Mouse (Mus musculus) forelimb bud, embryonic 11.5 days (tissue): ENCODE measurements around the gene Slc9a2.
A peak's percentile ranks its signal among the peaks of the same experiment; 100 is the strongest.
"Not testable (repeated sequence)": the region's sequence is repeated elsewhere in the genome, so short reads cannot be mapped to it uniquely, and the experiment has no call there.

Source experiments
- DNase-seq: peaks from one replicate; pipeline ENCODE4 v3.0.0-alpha.2; 2012; ENCODE audit warnings: low read depth, low spot score

Gene Slc9a2

DNA sequence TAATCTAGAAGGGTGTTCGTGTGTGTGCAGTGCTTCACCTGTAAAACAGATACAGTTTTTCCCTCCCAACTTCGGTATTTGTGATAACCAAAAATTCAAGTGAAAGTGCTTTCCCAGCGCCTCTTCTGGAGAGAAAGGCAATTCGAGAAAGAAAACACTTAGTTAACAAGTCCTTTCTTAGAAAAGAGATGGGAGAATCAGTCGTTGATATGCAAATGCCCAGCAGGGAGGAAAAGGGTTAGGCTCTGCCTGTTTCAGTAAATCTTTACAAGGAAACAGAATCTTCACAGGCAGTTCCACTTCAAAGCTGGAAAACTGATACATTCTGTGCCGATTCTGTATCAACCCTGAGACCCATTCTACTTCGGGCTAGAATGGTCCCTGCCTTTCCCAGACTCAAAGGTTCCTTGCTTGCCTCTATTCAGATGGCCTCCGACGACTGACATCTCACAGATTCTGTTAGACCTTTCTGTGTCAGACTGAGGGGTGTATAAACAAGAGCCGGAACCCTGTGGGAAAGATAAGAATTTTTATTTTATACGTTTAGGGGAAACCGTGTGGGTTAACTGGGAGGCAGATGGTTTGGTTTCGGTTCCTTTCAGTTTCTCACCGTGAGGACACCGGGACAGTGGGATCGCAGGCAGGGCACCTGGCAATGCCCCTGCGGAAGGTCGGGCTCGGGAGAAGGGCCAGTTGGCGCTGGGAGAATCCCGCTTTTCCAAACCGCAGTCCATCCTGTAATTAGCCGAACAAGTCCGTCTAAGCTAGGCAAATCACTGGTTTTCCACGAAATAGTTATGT, at the start of gene Slc9a2:
Gene Slc9a2 (plus strand): TSS at position 508 of the 801 bp plus-strand sequence.
- peak; percentile 20 for DNase-seq

DNA sequence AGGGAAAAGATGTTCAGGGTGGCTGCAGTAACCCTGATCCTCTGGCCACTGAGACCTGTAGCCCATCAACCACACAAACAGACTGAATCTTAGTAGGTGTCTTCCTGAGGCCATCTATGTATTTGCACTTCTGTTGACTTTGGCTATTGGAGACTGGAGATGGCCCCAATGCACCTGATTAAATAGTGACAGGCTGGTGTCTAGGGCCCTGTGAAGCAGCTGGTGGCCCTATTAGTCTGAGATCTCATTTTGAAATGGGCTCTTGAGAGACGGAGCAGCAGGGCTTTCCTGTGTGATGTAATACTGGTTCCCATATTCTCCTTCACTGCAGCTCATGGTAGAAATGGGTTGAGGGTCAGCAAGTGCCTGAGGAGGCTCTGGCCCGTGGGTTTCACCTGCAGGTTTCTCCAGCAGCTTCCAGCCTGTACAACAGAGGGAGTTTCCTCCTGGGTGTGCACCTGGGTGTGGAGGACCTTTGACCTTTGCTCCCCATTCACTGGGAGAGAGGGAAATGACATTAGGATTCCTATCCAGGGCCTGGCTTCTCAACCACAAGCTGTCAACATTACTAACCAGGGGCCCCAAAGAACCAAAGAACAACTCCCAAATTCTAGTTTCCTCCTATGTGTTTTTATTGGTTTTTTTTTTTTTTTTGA, 47.8 kb upstream of the Slc9a2 start:
- DNase-seq, result no peak

DNA sequence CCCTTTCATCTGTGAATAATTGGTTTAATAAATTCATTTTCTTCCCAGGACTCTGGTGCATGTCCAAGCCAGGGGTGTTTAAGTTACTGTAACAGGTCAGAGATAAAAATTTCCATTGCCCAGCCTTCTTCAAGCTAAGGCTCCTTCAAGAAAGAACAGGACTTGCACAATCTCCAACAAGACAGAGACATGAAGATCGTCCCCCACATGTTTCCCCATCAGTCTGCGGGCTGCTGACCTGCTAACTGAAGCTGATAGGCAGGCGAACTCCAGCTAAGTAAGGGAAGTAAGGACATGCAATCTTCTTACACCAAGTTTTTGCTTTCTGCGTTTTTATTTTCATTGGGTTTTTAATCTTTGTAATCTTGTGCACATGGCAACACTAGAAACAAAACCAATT, 45.8 kb upstream of the Slc9a2 start:
- no peak for DNase-seq

DNA sequence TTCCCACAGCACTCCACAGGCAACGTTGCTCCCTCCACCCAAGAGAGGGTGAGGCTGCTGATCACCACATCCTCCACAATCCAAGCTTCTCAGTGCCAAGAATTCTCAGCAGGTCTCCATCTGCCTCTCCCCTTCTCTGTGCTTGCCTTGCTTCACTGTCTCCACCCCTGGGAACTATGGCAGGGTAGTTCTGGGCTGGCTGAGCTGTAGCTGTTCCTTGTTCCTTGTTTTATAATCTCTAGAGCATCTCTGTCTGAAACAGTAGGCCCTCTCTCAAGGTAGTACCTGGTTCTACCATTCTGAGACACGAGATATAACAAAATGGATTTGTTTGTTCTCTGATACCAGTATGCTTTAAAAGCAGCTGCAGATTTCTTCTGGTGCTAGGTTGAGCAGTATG, 32.1 kb upstream of the Slc9a2 start:
- no peak for DNase-seq

DNA sequence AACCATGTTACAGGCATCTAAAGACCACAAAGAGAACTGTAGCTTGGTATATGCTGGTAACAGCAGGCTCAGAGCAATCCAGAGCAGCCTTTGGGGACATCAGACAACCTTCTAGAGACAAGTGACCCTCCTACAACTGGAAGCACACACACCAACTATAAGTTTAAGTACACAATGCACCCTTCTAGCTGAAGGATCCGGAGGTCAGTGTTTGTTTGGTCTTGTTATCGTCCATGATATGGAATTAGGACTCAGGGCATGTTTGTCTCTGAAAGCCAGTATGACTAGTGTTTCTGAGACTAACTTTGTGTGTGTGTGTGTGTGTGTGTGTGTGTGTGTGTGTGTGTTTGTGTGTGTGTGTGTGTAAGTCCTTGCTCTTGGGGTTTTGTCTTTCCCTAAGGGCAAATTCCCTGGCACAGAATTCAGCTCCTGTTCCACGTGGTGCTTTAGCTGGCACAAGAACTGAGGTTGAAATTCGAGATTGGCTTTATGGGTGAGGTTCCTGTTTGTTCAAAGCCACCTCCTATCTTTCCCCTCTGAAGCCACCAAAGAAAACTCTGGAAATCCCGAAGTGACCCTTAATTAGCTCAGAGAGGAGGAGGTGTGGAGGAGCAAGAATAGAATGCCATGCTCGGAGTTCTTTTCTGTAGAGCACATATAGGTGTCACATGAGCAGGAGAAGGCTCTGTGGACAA, 29.4 kb upstream of the Slc9a2 start:
- no peak for DNase-seq

DNA sequence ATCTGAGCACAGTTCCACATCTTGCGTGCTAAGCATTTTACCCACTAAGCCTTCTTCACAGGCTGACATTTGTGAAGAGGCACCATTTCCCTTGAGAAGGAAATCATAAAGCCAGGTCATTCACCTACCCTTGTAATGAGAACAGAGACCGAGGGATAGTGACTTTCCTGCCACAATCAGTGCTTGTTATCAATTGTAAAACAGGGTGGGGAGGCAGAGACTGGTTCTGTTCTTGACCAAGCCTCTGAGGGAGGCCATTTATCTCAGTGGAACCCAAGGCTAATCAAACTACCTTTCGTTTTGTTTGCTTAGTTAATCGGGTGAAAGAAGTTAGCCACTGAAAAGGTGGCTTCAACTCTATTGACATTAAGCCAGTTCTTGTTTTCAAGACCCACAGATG, 23.3 kb upstream of the Slc9a2 start:
- DNase-seq, result no peak

DNA sequence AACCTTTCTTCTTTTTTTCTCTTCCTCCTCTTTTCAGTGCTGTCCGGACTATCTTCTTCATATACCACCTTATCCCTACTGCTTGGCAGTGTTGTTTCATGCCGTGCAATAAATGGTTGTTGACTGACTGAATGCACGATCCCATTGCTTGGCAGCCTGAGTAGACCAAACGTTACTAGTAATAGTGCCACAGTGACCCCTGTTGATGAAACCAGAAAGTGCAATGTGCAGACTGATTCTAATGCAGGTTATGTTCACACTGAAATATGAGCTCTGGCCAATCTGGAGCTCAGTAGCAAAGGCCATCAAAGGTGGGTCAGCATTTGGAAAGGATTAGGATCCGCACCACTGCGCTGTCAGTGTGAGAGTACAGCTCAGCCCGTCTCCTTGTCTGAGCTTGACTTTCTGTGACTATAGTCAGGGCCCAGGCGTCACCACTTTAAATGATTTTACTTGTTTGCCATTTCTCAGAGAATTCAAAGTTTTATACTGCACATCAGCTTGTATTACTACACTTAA, 22.3 kb upstream of the Slc9a2 start:
- peak; percentile 75 for DNase-seq

DNA sequence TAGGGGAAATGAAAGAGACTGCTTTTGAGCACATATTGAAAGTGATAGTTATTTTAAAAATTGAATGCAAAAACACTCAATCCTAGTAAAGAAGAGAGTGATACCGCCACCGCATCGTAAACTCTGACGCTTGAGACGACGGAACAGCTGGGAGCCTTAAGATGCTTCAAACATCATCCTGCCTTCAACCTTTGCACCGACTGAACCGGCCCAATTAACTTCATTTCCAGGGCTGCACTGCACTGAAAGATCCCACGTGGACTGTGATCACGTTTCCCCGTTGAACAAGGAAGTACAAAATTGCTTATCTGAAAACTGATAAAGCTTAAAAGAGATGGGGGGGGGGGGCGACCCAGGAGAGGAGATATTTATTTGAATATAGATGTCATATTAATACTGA, 21.4 kb upstream of the Slc9a2 start:
- no peak for DNase-seq

DNA sequence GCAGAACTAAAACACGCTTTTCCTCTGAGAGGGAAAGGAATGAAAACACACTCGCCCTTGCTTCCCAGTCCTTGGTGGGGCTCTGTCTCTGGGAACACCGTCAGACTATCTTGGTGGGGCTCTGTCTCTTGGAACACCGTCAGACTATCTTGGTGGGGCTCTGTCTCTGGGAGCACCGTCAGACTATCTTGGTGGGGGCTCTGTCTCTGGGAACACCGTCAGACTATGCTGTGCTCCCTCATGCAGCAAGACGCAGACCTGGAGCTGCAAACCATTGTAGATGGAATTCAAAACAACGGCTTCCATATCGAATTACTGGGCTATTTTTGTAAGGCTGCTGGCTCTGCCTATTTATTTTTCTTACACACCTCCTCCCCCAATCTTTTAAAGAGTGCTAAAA, 20.9 kb upstream of the Slc9a2 start:
- no peak for DNase-seq

DNA sequence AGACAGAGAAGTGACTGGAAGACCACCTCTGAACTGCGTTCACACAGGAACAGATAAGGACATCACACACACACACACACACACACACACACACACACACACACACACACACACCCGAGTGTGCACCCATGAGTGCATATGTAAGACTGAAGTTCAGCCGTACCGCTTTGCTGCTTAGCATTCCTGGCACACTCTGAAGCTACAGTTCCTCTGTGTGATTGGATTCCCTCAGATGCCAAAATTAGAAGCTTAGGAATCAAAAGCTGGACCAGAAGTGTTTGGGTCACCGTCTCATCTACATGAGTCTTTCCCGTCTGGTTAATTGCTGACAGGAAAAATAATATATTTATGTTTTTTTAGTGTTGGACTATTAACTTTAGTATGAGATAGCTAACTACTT, 19.5 kb upstream of the Slc9a2 start:
- DNase-seq, result no peak

DNA sequence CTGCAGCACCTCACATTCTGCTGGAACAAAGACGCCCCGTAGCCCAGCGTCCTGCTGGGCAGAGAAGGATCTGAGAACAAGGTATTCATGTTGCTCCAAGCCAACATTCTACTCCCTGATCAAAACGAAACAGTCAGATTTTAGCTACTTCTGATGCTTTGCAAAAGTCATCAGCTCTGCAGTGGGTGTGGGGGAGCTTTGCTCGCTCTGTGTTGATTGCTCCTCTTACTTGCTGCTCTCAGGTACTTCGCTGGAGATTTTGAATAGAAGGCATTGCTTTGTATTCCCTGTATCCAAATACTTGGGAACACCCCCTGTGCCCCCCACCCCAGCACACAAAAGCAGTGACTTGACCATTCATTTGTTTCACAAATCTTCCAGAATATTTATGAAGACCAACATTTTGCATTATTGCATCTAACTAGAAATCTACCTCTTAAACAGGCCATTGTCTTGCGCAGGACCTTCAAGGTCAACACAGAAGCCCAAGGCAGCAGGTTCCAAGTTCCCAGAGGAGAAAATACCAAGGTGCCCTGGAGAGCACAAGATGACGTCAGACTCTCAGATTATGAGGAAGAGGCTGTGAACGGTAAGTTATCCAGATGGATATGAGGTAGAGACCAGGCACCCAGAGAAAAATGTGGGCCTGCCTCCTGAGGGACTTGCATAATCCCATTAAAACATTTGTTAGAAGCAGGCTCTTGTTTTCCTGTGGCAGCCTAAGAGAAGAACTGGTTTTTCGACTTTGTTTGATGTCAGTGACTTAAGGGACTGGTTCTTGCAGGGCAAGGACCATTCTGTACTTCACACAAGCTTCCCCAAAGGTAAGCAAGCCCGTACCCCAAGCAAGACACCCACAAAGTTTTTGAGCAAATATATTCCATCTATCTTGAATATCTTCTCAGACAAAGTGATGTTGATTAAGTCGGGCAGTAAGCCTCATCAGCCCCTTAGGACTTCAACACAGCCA, 14.7 kb upstream of the Slc9a2 start:
- DNase-seq, result no peak

DNA sequence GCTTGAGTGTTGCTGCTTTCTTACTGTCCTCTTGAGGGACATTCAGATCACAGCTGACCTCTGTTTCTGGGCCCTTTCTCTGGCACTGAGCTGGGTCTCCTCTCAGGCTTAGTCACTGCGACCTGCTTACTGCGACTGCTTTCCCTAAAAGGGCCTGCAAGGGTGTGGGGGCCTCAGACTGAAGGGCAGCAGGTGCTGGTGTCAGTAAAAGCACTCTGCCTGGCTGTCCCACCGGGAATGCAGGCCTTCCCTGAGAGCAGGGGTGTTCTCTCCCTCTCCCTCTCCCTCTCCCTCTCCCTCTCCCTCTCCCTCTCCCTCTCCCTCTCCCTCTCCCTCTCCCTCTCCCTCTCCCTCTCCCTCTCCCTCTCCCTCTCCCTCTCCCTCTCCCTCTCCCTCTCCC, 12.9 kb upstream of the Slc9a2 start:
- DNase-seq, result not testable (repeated sequence)

DNA sequence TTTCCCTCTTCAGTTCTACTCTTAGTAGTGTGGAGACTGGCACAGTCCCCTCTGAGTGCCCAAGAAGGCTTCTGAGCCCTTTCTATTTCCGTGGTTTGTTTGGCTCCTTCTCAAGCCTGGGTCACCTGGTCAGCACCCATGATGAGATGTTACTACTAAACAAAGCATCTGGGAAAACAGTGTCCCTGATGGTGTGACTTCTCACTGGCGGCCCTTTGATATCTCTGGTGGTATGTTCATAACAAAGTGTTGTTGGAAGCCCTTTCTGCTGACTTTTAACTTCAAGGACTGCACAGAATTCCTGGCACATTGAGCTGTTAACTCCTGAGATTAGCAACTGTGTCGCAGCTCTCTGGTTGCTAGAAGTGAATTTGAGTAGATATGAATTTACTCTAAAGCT, 10.3 kb upstream of the Slc9a2 start:
- no peak for DNase-seq

DNA sequence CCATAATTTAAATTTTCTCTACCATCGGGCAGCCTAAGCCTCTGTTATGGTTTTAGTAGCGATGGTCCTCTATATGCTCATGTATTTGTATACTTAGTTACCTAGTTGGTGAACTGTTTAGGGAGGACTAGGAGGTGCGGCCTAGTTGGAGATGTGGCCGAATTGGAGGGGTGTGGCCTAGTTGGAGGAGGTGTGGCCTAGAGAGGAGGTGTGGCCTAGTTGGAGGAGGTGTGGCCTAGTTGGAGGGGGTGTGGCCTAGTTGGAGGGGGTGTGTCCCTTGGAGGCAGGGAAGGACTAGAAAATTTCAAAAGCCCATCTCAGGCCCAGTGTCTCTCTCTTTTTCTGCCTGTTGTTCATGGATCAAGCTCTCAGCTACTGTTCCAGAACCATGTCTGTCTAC, 8.9 kb upstream of the Slc9a2 start:
- DNase-seq, result no peak

DNA sequence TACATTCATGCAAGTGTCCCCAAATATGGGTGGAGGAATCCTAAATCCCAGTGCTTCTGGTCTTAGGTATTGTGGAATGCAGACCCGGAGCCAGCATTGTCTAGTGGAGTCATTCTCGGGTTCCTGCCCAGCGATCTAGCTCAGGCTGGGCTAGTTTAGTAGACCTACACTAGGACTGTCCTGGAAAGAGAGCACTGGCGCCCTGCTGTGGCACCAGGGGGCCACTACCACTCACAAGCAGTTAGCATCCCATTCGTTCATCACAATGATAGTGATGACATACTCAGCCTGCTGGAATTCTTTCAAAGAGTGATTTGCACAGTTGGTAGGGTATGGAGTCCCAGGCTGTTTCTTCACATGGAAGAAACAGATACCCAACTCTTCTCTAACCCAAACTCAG, 3.1 kb upstream of the Slc9a2 start:
- DNase-seq, result no peak

DNA sequence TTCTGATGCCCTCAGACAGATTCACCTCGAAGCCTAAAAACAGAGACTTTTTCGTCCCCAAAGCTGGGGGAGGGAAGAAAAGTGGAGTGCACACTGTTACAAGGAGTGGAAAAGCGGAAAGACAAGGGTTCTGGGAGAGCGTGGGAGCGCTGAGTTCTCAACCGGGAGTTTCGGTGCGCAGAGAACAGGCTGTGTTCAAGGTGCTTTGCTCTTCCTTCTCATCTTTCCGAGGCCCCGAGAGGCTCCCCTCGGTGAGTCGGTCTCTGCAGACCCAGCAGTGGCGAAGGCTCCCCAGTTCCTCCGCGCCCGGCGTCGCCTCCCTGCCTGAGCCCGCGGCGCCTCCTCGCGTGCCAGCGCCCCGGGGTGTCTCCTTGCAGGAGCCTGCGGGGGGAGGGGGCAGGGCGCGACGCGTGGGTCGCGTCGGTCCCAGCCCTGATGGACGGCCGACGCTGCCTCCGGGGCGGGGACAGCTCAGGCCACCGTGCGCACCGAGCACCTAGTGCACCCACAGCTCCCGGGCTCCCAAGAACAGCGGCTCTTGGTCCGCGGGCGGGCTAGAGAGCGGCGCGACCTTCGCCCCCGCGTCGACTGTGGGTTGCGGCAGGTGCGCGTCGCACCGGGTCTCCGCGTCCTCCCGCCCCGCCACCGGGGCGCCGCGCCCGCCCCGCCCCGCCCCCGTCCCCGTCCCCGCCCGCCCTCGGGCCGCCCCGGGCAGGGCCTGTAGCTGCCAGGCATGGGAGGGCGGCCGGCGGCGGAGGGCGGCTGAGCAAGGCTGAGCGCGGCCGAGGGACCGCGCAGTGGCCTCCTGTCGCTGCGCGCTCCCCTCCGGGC, 709 bp downstream of the Slc9a2 start:
- peak; percentile 26 for DNase-seq

DNA sequence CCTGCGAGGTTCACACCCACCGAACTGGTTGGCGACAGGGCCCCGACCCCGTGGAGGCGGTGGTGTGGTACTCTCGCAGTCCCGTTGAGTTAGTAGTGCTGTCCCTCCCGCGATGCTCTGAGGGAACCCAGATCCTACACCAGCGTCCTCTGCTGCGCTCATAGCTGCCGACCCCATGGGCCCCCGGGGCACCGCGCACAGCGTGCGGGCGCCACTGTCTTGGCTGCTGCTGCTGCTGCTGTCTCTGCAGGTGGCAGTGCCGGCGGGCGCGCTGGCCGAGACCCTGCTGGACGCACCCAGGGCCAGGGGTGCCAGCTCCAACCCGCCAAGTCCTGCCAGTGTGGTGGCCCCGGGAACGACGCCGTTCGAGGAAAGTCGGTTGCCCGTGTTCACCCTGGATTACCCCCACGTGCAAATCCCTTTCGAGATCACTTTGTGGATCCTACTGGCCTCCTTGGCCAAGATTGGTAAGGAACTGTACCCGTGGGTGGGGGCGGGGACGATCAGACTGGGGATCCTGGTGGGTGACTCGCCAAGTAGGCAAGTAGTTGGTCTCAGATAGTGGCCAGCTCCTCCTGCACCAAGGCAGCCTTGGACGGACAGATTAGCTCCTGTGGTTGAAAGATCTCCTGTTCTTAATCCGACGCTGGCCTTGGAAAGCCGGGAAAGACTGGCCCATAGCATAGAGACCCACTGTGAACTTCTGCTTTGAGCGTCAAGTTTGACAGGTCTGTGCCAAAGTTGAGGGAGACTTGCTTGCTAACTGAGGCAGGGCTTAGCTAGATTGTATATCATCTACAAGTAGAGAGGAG, 1.5 kb downstream of the Slc9a2 start:
- DNase-seq, result no peak

DNA sequence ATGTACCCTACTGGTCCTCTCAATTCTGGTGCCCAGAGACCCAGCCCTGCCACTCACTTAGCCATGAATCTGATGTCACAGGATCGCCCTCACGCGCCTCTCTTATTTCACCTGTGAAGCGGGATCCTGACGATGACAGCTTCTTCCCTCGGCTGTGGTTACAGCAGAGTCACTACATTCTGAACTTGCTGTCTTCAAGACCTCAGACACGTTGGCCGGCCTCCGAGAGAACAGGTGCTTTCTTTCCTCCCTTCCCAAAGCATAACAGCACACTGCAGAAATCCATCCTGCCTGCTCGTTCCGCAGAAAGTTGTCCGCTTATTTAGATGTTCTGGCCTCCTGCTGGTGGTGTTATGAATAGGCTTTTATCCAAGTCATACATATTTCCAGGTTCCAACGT, 13.9 kb downstream of the Slc9a2 start:
- DNase-seq, result no peak

DNA sequence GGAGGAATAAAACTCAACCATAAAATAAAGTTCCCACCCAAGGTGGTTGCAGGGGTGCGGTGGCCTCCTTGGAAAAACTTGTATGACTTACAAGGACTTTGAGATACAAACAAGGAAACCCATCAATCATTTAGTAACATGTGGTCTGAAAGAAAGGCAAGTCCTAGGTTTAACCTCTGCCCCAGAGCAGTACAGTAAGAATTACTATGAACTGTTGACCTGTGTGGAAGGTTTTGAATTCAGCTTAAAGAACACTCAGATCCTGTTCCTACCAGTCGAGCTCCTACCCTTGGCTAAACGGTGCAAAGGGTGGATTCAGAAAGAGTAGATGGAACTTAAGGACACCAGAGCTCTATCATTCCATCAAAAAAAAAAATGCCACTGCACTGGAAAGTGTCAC, 16.1 kb downstream of the Slc9a2 start:
- DNase-seq, result no peak

DNA sequence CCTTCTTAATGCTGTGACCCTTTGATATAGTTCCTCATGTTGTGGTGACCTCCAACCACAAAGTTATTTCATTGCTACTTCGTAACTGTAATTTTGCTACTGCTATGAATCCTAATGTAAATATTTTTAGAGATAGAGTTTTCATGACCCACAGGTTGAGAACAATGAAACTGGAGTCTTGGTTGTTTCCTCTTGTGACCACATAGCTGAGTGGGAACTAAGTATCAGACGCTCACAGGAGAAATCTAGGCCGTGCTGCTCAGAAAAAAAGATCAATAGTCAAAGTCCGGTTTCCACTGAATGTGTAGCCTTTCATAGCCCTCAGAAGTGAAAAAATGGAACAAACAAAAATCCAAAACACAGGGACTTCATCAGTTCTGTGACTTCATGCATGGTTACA, 24.7 kb downstream of the Slc9a2 start:
- DNase-seq, result no peak
